Mouse (Mus musculus) intestine, embryonic 16.5 days (tissue): Measurements from ENCODE around the gene Cd84. TPM values are rescaled to one million over a fixed set of nuclear protein-coding genes. Genes with fewer than 3 reads are reported as not detected.

Source experiments
- ATAC-seq: fragments of 200-750 bp; cut with Nextera tagmentation; 2 replicates; pipeline ENCODE4 v1.8.0; 2017; ENCODE audit warnings: moderate TSS enrichment, moderate library complexity
- H3K27ac ChIP-seq: fragments of 300-500 bp; sonication (generic); 2 replicates; pipeline ENCODE4 v1.5.1; 2014; ENCODE audit warnings: mild to moderate bottlenecking, low read length
- H3K27me3 ChIP-seq: fragments of 300-500 bp; sonication (generic); replicated peaks from 2 replicates; pipeline ENCODE4 v1.6.1; 2014; ENCODE audit warnings: low read length, control low read depth, mixed read lengths; ENCODE audit not compliant: control insufficient read depth, insufficient read depth
- H3K36me3 ChIP-seq: fragments of 300-500 bp; sonication (generic); 2 replicates; pipeline ENCODE4 v1.6.1; 2014; ENCODE audit warnings: low read length, control low read depth; ENCODE audit not compliant: control insufficient read depth, insufficient read depth
- H3K4me1 ChIP-seq: fragments of 300-500 bp; sonication (generic); 2 replicates; pipeline ENCODE4 v1.6.1; 2014; ENCODE audit warnings: low read length, control low read depth, mixed read lengths; ENCODE audit not compliant: control insufficient read depth, insufficient read depth
- H3K4me2 ChIP-seq: fragments of 300-500 bp; sonication (generic); 2 replicates; pipeline ENCODE4 v1.6.1; 2014; ENCODE audit warnings: low read depth, low read length, control low read depth
- H3K4me3 ChIP-seq: fragments of 300-500 bp; sonication (generic); 2 replicates; pipeline ENCODE4 v1.5.1; 2014; ENCODE audit warnings: mild to moderate bottlenecking, low read length
- H3K9ac ChIP-seq: fragments of 300-500 bp; sonication (generic); 2 replicates; pipeline ENCODE4 v1.6.1; 2014; ENCODE audit warnings: low read depth, low read length
- H3K9me3 ChIP-seq: fragments of 300-500 bp; sonication (generic); 2 replicates; pipeline ENCODE4 v1.6.1; 2016; ENCODE audit warnings: low read length, control low read depth; ENCODE audit not compliant: control insufficient read depth
- WGBS: fragments of 180-500 bp; shearing (Covaris S2); extraction: QIAGEN DNeasy Blood & Tissue Kit; methylation state at CpG from one replicate; pipeline ENCODE4 v1.1.7; 2014; 5-methylcytosine and 5-hydroxymethylcytosine counted together
- polyA plus RNA-seq: library from polyadenylated mRNA; unstranded; fragments of >200 nt; fragmentation: Nextera tagmentation; extraction: Ambion mirVana; gene quantifications from 2 replicates; pipeline ENCODE4 v1.2.1, GENCODE M21; 2015

Cd84 gene
- polyA plus RNA-seq, 1 experiment from 2014 or later: 1.1 TPM

DNA sequence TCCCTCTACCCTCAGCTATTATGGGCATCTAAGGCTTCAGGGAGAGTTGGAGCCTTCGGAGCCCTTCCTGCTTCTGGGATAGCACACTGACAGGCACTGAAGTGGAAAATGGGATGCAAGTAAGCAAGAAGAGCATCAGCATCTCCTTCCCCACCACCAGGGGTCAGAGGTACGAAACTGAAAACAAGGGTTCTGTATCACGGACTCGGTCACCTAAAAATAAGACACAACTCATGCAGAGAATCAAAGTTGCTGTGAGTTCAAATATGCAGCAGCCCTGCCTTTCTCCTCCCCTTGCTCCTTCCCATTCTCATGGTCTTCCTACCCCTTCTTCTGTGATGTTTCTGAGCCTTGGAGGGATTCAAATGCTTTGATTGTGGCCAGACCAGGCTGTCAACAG, 14.0 kb upstream of the Cd84 start:
- WGBS: 51% methylated on average over 4 of the region's 4 CpGs
- no peak overlapping the region for H3K4me2 ChIP-seq
- H3K4me1 ChIP-seq: no peaks in the 10 kb centered on the region
- no peaks in the 10 kb centered on the region for H3K36me3 ChIP-seq
- H3K4me3 ChIP-seq: no peak overlapping the region
- H3K9ac ChIP-seq: no peak overlapping the region
- H3K27me3 ChIP-seq: no peaks in the 10 kb centered on the region
- no peak overlapping the region for H3K27ac ChIP-seq
- no peaks in the 10 kb centered on the region for H3K9me3 ChIP-seq
- ATAC-seq: no peak

DNA sequence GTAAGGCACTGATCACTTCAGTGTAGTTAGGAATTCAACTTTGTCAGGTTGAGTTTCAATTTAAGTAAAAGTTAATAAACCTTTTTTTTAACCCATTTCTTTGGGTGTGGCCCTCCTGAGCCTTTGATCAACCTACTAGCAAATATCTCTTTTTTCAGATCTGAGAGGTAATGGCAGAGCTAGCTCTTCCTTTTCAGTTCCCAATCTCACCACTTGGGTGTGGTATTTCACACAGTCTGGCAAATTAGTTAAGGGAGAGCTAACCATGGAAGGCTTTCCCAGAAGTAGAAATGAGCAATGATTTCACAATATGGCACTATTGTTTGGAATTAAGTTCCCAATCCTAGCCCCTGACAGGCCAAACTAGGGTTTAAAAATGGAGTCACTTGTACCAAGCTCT, 13.3 kb upstream of the Cd84 start:
- Histone ChIP-seq H3K4me3 (no peak overlapping the region), H3K27me3 (no peaks in the 10 kb centered on the region), H3K9me3 (no peaks in the 10 kb centered on the region), H3K9ac (no peak overlapping the region), H3K4me1 (no peaks in the 10 kb centered on the region), H3K4me2 (no peak overlapping the region), H3K36me3 (no peaks in the 10 kb centered on the region), H3K27ac (no peak overlapping the region)
- ATAC-seq: no peak

DNA sequence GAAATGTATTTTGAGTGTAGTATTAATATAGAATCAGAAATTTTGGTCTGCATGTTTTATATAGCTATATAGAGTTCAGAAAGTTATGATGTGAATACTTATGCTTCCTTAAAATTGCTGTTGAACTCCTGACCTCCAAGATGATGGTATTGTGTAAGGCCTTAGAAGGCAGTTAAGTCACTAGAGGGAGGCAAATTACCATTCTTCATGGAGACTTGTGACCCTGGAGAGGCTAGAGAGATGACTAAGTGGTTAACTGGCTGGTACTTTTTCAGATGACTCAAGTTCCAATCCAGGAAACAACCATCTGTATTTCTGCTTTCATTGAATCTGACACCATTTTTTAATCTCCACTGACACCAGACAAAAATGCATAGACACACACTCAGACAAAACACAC, 11.8 kb upstream of the Cd84 start:
- H3K4me1 ChIP-seq: no peaks in the 10 kb centered on the region
- H3K9me3 ChIP-seq: no peaks in the 10 kb centered on the region
- no peak overlapping the region for H3K4me3 ChIP-seq
- H3K36me3 ChIP-seq: no peaks in the 10 kb centered on the region
- no peak overlapping the region for H3K9ac ChIP-seq
- H3K4me2 ChIP-seq: no peak overlapping the region
- no peak overlapping the region for H3K27ac ChIP-seq
- H3K27me3 ChIP-seq: no peaks in the 10 kb centered on the region
- ATAC-seq: no peak

DNA sequence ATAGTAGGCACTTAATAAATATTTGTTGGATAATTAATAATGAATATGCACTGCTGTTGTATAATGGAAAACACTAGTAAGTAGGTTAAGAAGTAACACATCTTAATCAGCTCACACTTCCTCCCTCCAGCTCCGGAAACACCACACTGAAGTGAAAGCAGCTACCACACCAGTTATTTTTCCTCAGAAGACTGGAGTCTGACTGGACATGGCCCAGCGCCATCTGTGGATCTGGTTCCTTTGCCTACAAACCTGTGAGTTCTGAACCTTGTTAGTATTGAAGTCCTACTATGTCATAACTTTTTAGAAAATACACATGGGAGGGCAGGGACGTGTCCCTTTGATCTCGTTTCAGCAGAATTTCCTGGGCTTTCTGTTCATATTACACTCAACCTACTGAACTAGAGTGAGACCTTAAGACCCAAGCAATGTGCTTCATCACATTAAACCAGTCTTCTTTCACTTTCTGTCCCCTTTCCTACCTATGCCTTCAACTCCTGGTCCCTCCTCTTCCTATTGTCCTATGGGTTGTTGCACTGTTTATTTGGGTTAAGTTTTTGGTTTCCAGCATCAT, 1.0 kb downstream of the Cd84 start:
- Histone ChIP-seq H3K9me3 (no peaks in the 10 kb centered on the region), H3K27ac (no peak overlapping the region), H3K9ac (no peak overlapping the region), H3K36me3 (no peaks in the 10 kb centered on the region), H3K4me1 (no peaks in the 10 kb centered on the region), H3K4me3 (no peak overlapping the region), H3K27me3 (no peaks in the 10 kb centered on the region), H3K4me2 (no peak overlapping the region)
- no peak for ATAC-seq
- WGBS: 81% methylated on average over 4 of the region's 4 CpGs

DNA sequence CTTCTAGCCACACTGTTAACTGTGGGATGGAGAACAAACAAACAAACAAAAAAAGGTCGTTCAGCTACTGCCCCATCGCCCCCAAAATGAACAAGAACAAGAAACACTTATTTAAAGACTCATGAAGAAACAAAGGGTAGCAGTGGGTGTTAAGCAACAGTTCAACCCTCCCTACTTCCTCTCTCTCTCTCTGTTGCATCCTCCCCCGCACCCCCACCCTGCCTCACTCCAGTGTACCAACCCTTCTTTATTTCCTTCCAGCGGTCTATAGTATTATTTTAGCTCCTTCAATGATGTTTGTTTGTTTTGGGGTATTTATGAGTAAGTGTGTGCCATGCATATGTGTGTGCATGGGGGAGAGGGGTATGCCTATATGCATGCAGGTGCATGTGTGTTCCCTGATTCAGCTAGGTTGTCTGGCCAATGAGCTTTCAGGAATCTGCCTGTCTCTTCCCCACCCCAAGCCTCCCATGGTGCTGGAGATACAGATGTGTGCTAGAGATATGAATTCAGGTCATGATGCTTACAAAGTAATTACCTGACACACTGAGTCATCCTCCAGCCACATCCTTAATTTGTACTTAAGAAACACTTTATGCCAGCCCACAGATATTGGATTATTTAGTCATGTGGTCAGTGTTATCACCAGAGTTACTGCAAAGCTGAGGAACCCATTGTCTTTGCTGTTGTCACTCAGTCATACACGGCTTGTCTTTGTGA, 5.7 kb downstream of the Cd84 start:
- no peak for ATAC-seq

DNA sequence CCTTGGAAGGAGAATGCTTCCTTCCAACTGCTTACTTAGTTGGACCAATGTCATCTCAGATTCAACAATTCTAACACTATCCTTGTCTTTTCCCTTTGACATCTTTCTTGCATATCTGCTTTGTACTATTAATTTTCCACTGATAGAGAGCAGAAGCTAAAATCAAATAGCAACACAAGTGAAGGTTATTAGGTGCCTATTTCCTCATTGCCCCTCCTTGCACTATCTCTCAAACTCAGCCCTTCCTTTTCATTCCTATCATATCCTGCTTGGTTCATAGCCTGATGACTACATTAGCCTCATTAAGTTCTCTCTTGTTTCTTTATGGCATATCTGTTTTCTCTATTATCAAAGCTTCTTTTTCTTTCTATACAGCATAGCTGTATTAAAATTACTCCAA, 8.7 kb downstream of the Cd84 start:
- Histone ChIP-seq H3K4me3 (no peak overlapping the region), H3K36me3 (no peaks in the 10 kb centered on the region)
- no peak for ATAC-seq

More for the DNA sequence above, 5.7 kb downstream of the Cd84 start:
- H3K9me3 ChIP-seq: no peaks in the 10 kb centered on the region
- H3K27ac ChIP-seq: no peak overlapping the region
- H3K4me3 ChIP-seq: no peak overlapping the region
- no peaks in the 10 kb centered on the region for H3K36me3 ChIP-seq
- no peaks in the 10 kb centered on the region for H3K27me3 ChIP-seq
- WGBS: 73% methylated on average over 5 of the region's 5 CpGs
- no peak overlapping the region for H3K9ac ChIP-seq
- no peaks in the 10 kb centered on the region for H3K4me1 ChIP-seq
- no peak overlapping the region for H3K4me2 ChIP-seq

DNA sequence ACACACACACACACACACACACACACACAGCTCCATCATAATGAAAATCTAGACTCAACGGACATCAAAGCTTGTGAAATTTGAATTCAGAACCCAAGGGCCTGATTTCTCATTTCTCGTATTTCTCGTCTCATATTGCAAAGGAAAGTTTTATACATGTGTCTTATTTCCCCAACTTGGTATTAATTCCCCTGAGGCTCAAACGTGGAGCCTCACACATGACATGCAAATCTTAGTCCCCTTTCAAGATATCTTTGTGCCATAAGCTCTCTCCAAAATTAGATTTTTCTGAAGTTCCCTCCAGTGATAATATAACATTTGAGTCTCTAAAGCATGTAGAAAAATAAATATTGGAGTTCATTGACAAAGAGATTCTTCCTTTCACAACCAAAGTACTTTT, 9.3 kb downstream of the Cd84 start:
- WGBS: 86% methylated on average over 4 of the region's 4 CpGs
- no peak overlapping the region for H3K27ac ChIP-seq
- no peak overlapping the region for H3K4me3 ChIP-seq
- H3K4me2 ChIP-seq: no peak overlapping the region
- H3K36me3 ChIP-seq: no peaks in the 10 kb centered on the region
- H3K27me3 ChIP-seq: no peaks in the 10 kb centered on the region
- H3K4me1 ChIP-seq: no peaks in the 10 kb centered on the region
- H3K9me3 ChIP-seq: no peaks in the 10 kb centered on the region
- no peak overlapping the region for H3K9ac ChIP-seq
- ATAC-seq: no peak

More for the DNA sequence above, 8.7 kb downstream of the Cd84 start:
- Histone ChIP-seq H3K9me3 (no peaks in the 10 kb centered on the region), H3K4me2 (no peak overlapping the region), H3K27ac (no peak overlapping the region), H3K9ac (no peak overlapping the region), H3K27me3 (no peaks in the 10 kb centered on the region), H3K4me1 (no peaks in the 10 kb centered on the region)

DNA sequence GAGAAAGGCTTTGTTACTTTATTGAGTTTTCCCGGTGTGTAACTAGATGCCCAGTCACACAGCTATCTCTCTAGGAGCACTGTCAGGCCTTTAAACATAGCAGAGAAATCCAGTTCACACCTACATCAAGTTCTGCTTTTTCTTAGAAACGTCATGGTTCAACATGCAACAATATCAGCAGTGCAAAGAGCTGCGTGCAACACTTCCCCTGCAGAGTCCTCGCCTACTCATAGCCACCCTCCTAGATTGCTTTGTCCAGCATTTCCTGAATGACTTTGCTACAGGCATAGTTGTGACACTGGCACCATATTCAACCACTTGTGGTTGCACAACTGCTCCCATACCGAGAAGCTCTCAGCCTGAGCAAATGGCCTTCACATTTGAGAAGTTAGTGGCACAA, 10.0 kb downstream of the Cd84 start:
- Histone ChIP-seq H3K4me1 (no peaks in the 10 kb centered on the region), H3K4me3 (no peak overlapping the region), H3K9ac (no peak overlapping the region), H3K36me3 (no peaks in the 10 kb centered on the region), H3K9me3 (no peaks in the 10 kb centered on the region), H3K27ac (no peak overlapping the region), H3K27me3 (no peaks in the 10 kb centered on the region), H3K4me2 (no peak overlapping the region)
- ATAC-seq: no peak
- 85% methylated on average over 5 of the region's 5 CpGs for WGBS

DNA sequence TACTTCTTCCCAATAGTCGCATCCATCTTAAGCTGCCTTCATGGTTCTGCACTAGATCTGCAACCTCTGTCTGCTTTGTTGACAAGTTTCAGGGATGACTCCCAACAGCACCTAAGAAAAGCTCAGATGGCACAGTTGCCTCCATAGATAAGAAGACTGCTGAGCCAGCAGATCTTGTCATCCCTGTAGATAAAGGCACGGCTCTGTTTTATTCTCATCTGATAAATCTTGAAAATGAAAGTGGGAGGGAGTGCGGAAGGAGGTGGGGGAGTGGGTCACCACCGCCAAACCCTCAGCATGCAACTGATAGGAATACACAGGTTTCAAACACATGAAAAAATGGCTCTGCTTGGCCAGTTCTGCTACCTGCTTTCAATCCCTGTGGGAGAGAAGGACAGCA, 26.0 kb downstream of the Cd84 start:
- Histone ChIP-seq H3K27ac (no peak overlapping the region), H3K27me3 (no peaks in the 10 kb centered on the region), H3K36me3 (no peaks in the 10 kb centered on the region), H3K4me2 (no peak overlapping the region), H3K9me3 (no peaks in the 10 kb centered on the region), H3K4me3 (no peak overlapping the region), H3K4me1 (no peaks in the 10 kb centered on the region), H3K9ac (no peak overlapping the region)
- 81% methylated on average over 4 of the region's 4 CpGs for WGBS
- ATAC-seq: no peak

DNA sequence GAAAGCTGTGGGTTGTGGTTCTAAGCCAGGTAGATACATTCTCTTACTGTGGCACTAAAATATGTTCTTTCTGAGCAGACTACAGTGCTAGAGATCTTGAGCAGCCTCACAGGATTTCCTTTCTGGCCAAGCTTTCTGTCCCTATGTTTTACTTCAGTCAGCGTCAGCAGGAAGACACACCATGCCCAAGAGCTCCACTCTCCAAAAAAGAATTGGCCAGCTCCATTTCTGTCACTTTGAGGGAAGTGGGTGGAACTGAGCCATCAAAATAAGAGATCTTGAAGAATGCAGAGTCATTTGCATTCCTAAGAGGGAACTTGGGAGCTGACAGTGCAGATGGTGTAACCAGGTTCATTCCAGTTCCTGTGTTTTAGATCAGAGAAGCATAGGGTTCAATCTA, 47.5 kb downstream of the Cd84 start:
- no peaks in the 10 kb centered on the region for H3K4me1 ChIP-seq
- no peak overlapping the region for H3K4me2 ChIP-seq
- 85% methylated on average over 1 of the region's 1 CpGs for WGBS
- H3K27ac ChIP-seq: no peak overlapping the region
- H3K27me3 ChIP-seq: no peaks in the 10 kb centered on the region
- no peak for ATAC-seq
- no peaks in the 10 kb centered on the region for H3K9me3 ChIP-seq
- no peaks in the 10 kb centered on the region for H3K36me3 ChIP-seq
- H3K9ac ChIP-seq: no peak overlapping the region
- H3K4me3 ChIP-seq: no peak overlapping the region
